Mouse (Mus musculus) gastrocnemius, adult 2 months (tissue): Measurements from ENCODE around the gene B4galt1. TPM values are rescaled to one million over a fixed set of nuclear protein-coding genes. Genes with fewer than 3 reads are reported as not detected.
A peak's percentile ranks its signal among the peaks of the same experiment; 100 is the strongest.

Experiments used
- DNase-seq: peaks from one replicate; pipeline ENCODE4 v3.0.0; 2022
- H3K27ac ChIP-seq: fragments of 200-600 bp; 2 replicates; pipeline ENCODE4 v1.8.1; 2022; ENCODE audit warnings: mild to moderate bottlenecking
- H3K4me3 ChIP-seq: fragments of 200-600 bp; 2 replicates; pipeline ENCODE4 v1.8.1; 2022; ENCODE audit warnings: mild to moderate bottlenecking, moderate library complexity
- CTCF ChIP-seq: fragments of 200-600 bp; IDR thresholded peaks from 2 replicates; pipeline ENCODE4 v1.8.1; 2022; ENCODE audit warnings: antibody characterized with exemption, mild to moderate bottlenecking, moderate library complexity
- intact Hi-C: fragments of 180-260 bp; cut with DNase I; formaldehyde crosslinking; loops from one replicate; pipeline ENCODE4 v1.15.1; 2025
- total RNA-seq, 2 experiments: library from RNA; stranded (reverse); gene quantifications; 2 replicates each; pipeline ENCODE4 v1.2.3; 2021

Gene B4galt1
- total RNA-seq, 2 experiments from 2014 or later, result 30.5 to 42.2 TPM

DNA sequence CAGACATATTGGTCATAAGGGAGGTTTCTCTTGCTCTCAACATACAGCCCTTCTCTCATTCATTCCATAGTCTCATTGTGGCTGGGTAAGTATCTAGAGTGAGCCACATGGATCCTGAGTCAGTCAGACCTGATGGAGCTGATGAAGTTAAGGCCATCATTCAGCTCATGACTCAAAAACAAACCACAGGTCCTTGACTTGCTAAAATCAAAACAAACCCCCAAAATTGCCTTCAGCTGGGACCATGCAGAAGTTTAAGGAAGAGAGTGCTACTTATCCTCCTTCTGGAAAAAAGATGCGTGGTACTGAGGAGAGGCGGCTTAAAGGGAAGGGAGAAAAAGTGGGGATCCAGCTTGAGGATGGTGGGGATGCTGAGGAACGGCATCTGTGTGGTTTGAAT lies 58.0 kb downstream of the B4galt1 start:
- intact Hi-C loops, result no loop called here
- Histone ChIP-seq H3K4me3 (no peak overlapping the region), H3K27ac (no peak overlapping the region)
- DNase-seq, result no peak
- TF ChIP-seq CTCF, result no peak

DNA sequence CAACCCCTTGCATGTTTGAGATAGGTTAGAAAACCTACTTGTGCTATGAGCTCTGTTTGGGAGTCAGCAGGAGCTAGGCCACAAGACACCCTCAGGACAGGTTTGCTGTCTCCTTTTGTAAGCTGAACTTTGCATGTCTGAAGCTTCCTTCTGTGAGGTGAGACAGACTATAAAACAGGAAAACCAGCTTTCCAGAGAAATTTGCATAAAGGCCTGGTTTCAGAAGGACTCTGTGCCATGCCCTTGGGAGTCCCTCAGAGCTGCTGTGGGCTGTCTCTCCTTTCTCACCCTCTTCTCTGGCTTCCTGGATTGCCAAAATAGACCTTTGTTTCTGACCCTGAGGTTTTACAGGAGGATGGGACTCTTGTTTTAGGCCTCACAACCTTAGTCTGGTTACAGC lies 59.5 kb downstream of the B4galt1 start:
- intact Hi-C loops, result no loop called here
- no peak for DNase-seq
- H3K4me3 ChIP-seq, result no peak overlapping the region
- no peak overlapping the region for H3K27ac ChIP-seq
- TF ChIP-seq CTCF, result no peak

- DNase-seq, result no peak
- TF ChIP-seq CTCF, result no peak
- Histone ChIP-seq H3K4me3 (no peak overlapping the region), H3K27ac (no peak overlapping the region)
- intact Hi-C loops, result no loop called here
Measured at GRCm38 (mm10) chr4:40791176-40791575, 62.6 kb downstream of the B4galt1 start.

DNA sequence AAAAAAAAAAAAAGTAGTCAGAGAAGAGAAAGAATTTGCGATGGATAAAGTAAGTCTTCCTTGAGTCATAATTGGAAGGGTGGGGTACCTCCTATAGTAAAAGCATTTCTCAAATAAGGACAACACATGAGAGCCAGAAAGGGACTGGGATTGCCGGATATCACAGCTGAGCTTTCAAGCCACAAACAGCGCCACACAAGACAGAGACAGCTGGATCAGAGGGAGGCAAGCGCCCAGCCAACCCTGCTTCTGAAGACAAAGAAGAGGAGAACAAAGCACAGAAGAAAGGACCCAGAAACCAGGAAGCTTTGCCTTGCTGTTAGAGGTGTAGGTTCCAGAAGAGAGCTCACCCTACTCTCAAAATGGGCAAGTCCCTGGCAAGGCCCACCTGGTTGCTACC lies 67.2 kb downstream of the B4galt1 start:
- intact Hi-C loops, result no loop called here
- no peak for TF ChIP-seq CTCF
- no peak overlapping the region for H3K4me3 ChIP-seq
- DNase-seq, result no peak
- no peak overlapping the region for H3K27ac ChIP-seq

GRCm38 (mm10) chr4:40785620-40786166 lies 68.1 kb downstream of the B4galt1 start:
- Histone ChIP-seq H3K4me3 (no peak overlapping the region), H3K27ac (peak overlapping the region; percentile 72; the same call in 1 of the 2 replicates)
- no peak for DNase-seq
- intact Hi-C loops, result no loop called here
- TF ChIP-seq CTCF, result no peak

- DNase-seq, result peak; percentile 80
- TF ChIP-seq CTCF, result no peak
- Histone ChIP-seq H3K27ac (peak overlapping the region; percentile 72), H3K4me3 (0 out of 2 replicates have a peak overlapping the region, but pooled peaks have one; percentile 3)
- intact Hi-C loops, result no loop called here
Measured at GRCm38 (mm10) chr4:40784556-40785169, 69.1 kb downstream of the B4galt1 start.

DNA sequence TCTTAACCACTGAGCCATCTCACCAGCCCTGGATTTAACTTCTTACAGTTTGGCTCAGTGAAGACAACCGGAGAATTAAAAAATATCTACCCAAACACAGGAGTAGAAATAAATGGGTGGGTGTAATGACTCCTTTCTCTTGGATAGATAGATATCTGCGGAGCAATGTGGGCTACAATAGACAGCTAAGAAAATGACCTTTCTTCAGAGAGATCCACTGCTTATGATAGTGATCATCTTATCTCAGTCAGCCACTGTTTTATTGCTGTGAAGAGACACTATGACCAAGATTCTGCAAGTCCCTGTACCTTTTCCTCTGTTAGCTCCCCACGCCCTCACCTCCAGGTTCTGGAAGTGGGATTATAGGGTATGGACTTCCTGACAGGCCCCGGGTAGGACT lies 70.8 kb downstream of the B4galt1 start:
- no peak for DNase-seq
- intact Hi-C loops, result no loop called here
- no peak for TF ChIP-seq CTCF
- no peak overlapping the region for H3K27ac ChIP-seq
- no peak overlapping the region for H3K4me3 ChIP-seq

DNA sequence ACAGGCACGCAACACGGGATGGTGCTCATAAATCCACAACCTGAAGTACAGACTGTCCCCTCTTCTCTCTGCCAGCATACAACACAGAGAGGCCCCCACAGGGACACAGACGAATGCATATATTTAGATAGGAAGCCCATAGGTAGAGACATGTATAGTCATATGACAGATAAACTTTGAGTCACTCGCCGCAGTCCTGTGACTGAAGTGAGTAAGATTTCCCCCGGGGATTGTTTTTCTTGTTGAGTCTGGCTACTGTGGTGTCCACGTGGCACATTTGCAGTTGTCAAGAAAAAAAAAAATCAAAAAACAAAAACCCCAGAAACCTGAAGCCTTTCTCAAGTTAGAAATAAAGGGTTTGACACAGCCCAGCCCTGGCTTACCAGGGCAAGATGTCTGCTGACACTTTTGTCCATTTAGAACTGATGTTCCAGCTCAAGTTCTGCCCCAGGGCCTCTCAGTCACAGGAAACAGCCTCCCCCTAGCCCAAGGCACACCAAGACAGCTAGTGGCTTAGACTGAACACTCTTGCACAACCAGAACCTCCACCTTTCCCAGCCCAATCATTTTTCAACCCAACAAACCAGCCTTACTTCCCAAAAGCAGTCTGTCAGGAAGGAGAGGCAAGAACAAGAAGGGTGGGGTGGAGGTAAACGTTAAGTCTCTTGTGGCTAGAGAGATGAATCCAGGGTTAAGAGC lies 71.9 kb downstream of the B4galt1 start:
- peak overlapping the region; percentile 46; the same call in 1 of the 2 replicates for H3K27ac ChIP-seq
- intact Hi-C loops, result no loop called here
- no peak for DNase-seq
- H3K4me3 ChIP-seq, result no peak overlapping the region
- no peak for TF ChIP-seq CTCF

DNA sequence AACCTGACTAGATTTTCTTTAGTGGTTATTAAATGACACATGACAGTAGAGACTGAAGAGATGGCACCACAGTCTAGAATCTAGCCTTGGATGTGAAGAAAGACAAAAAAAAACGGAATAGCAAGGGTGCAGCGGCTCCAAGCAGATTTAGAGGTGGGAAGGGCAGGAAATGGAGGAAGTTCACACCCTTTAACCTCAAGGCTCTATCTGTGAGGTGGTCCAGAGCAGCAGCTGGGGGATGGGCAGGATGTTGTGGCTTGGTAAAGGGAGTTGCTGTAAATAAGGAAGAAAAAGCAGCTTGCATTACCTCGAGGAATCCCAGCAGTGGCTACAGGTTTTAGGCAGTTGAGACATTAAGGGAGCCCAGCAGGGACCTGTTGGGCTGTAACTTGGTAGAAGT lies 72.7 kb downstream of the B4galt1 start:
- intact Hi-C loops, result no loop called here
- Histone ChIP-seq H3K27ac (peak overlapping the region; percentile 46; the same call in 1 of the 2 replicates), H3K4me3 (no peak overlapping the region)
- TF ChIP-seq CTCF, result no peak
- no peak for DNase-seq

- intact Hi-C loops, result loop anchor here (5.0 kb wide), 1 partner anchor 39 kb away; no protein-coding TSS in a partner anchor
- H3K27ac ChIP-seq, result no peak overlapping the region
- peak; percentile 42 for DNase-seq
- TF ChIP-seq CTCF, result peak; percentile 61
- H3K4me3 ChIP-seq, result no peak overlapping the region
Measured at GRCm38 (mm10) chr4:40778656-40779055, 75.1 kb downstream of the B4galt1 start.

DNA sequence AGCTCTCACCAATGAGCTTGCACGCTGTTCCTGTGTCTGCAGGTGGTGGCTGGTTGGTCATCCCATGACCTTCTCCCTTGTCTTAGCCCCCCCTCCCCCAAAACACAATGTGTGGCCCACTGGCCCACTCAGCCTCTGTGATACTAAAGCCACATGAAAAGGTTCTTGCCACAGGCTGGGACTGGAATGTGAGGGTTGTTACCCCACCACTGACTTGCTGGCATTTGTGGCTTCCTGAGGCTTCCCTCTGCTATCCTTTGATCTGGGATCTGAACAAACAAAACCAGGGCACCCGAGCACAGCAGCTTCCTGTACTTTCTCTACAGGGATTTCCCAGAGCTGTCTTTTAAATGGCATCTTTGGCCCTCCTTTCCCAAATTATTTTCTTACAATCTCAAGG lies 76.7 kb downstream of the B4galt1 start:
- H3K27ac ChIP-seq, result no peak overlapping the region
- no peak overlapping the region for H3K4me3 ChIP-seq
- intact Hi-C loops, result loop anchor here (5.0 kb wide), 1 partner anchor 40 kb away; no protein-coding TSS in a partner anchor
- no peak for DNase-seq
- no peak for TF ChIP-seq CTCF

DNA sequence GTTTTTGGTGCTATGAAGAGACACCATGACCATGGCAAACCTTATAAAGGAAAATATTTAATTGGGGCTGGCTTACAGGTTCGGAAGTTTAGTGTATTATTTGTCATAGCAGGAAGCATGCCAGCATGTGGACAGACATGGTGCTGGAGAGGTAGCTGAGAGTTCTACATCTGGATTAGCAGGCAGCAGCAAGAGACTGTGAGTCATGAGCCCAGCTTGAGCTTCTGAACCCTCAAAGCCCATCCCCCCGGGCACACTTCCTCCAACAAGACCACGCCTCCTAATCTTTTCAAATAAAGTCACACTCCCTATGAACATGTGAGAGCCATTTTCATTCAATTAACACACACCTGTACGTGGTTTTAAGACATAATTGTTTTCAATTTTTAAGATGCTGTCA lies 77.4 kb downstream of the B4galt1 start:
- H3K27ac ChIP-seq, result no peak overlapping the region
- intact Hi-C loops, result loop anchor here (5.0 kb wide), 1 partner anchor 41 kb away; no protein-coding TSS in a partner anchor
- no peak for TF ChIP-seq CTCF
- DNase-seq, result no peak
- no peak overlapping the region for H3K4me3 ChIP-seq
